Mouse (Mus musculus) embryonic facial prominence, embryonic 12.5 days (tissue): ENCODE data around the gene Hivep3. TPM values are rescaled to one million over a fixed set of nuclear protein-coding genes. Genes with fewer than 3 reads are reported as not detected.

ENCODE experiments used
- ATAC-seq: fragments of 200-750 bp; cut with Nextera tagmentation; 2 replicates; pipeline ENCODE4 v1.8.0; 2017; ENCODE audit not compliant: insufficient number of reproducible peaks, insufficient read depth, low FRiP score, low TSS enrichment
- H3K27ac ChIP-seq: fragments of 300-500 bp; sonication (generic); 2 replicates; pipeline ENCODE4 v1.5.1; 2016; ENCODE audit warnings: mild to moderate bottlenecking
- H3K27me3 ChIP-seq: fragments of 300-500 bp; sonication (generic); 2 replicates; pipeline ENCODE4 v1.6.1; 2016; ENCODE audit warnings: mild to moderate bottlenecking, moderate library complexity
- H3K36me3 ChIP-seq: fragments of 300-500 bp; sonication (generic); 2 replicates; pipeline ENCODE4 v1.6.1; 2016; ENCODE audit warnings: mild to moderate bottlenecking
- H3K4me1 ChIP-seq: fragments of 300-500 bp; sonication (generic); 2 replicates; pipeline ENCODE4 v1.6.1; 2016
- H3K4me2 ChIP-seq: fragments of 300-500 bp; sonication (generic); replicated peaks from 2 replicates; pipeline ENCODE4 v1.6.1; 2016; ENCODE audit warnings: mild to moderate bottlenecking, moderate library complexity
- H3K4me3 ChIP-seq: fragments of 300-500 bp; sonication (generic); 2 replicates; pipeline ENCODE4 v1.5.1; 2016; ENCODE audit warnings: mild to moderate bottlenecking
- H3K9ac ChIP-seq: fragments of 300-500 bp; sonication (generic); 2 replicates; pipeline ENCODE4 v1.6.1; 2016; ENCODE audit warnings: mild to moderate bottlenecking, moderate library complexity
- H3K9me3 ChIP-seq: fragments of 300-500 bp; sonication (generic); 2 replicates; pipeline ENCODE4 v1.6.1; 2016; ENCODE audit warnings: mild to moderate bottlenecking, moderate library complexity
- WGBS: fragments of 180-500 bp; shearing (Covaris S2); methylation state at CpG from one replicate; pipeline ENCODE4 v1.1.7; 2016; 5-methylcytosine and 5-hydroxymethylcytosine counted together
- polyA plus RNA-seq: library from polyadenylated mRNA; unstranded; fragments of >200 nt; fragmentation: Nextera tagmentation; extraction: Ambion mirVana; gene quantifications from 2 replicates; pipeline ENCODE4 v1.2.1, GENCODE M21; 2016

Gene Hivep3
- polyA plus RNA-seq, 1 experiment from 2014 or later, result 3.2 TPM

- WGBS, result 75% methylated on average over 12 of the region's 12 CpGs
- H3K4me3 ChIP-seq, result no peak overlapping the region
- no peak overlapping the region for H3K4me2 ChIP-seq
- no peaks in the 10 kb centered on the region for H3K36me3 ChIP-seq
- H3K9ac ChIP-seq, result no peak overlapping the region
- 0 out of 2 replicates have a peak, but pooled peaks cover 3% of the 10 kb centered on the region for H3K27me3 ChIP-seq
- no peak overlapping the region for H3K27ac ChIP-seq
- H3K9me3 ChIP-seq, result no peaks in the 10 kb centered on the region
- no peaks in the 10 kb centered on the region for H3K4me1 ChIP-seq
- no peak for ATAC-seq
Measured at GRCm38 (mm10) chr4:119975822-119976221, 242.2 kb downstream of the Hivep3 start.

GRCm38 (mm10) chr4:119976428-119977168 lies 243.0 kb downstream of the Hivep3 start:
- ATAC-seq, result no peak
- Histone ChIP-seq H3K36me3 (no peaks in the 10 kb centered on the region), H3K4me1 (no peaks in the 10 kb centered on the region), H3K9me3 (no peaks in the 10 kb centered on the region), H3K27me3 (0 out of 2 replicates have a peak, but pooled peaks cover 3% of the 10 kb centered on the region), H3K27ac (no peak overlapping the region), H3K9ac (no peak overlapping the region), H3K4me3 (no peak overlapping the region), H3K4me2 (no peak overlapping the region)
- WGBS, result 24% methylated on average over 3 of the region's 3 CpGs

- H3K27me3 ChIP-seq, result 0 out of 2 replicates have a peak, but pooled peaks cover 3% of the 10 kb centered on the region
- H3K9me3 ChIP-seq, result no peaks in the 10 kb centered on the region
- H3K4me2 ChIP-seq, result no peak overlapping the region
- H3K27ac ChIP-seq, result no peak overlapping the region
- no peaks in the 10 kb centered on the region for H3K4me1 ChIP-seq
- no peak overlapping the region for H3K9ac ChIP-seq
- 69% methylated on average over 7 of the region's 7 CpGs for WGBS
- ATAC-seq, result no peak
- H3K36me3 ChIP-seq, result no peaks in the 10 kb centered on the region
- H3K4me3 ChIP-seq, result no peak overlapping the region
Measured at GRCm38 (mm10) chr4:119977817-119978491, 244.4 kb downstream of the Hivep3 start.

- Histone ChIP-seq H3K27me3 (no peaks in the 10 kb centered on the region), H3K4me2 (no peak overlapping the region), H3K27ac (no peak overlapping the region), H3K4me3 (no peak overlapping the region), H3K4me1 (no peaks in the 10 kb centered on the region), H3K9me3 (no peaks in the 10 kb centered on the region), H3K9ac (no peak overlapping the region), H3K36me3 (no peaks in the 10 kb centered on the region)
- no peak for ATAC-seq
- 59% methylated on average over 5 of the region's 5 CpGs for WGBS
Measured at GRCm38 (mm10) chr4:119979238-119979829, 245.8 kb downstream of the Hivep3 start.

- no peaks in the 10 kb centered on the region for H3K4me1 ChIP-seq
- H3K9me3 ChIP-seq, result no peaks in the 10 kb centered on the region
- H3K4me3 ChIP-seq, result no peak overlapping the region
- H3K27me3 ChIP-seq, result no peaks in the 10 kb centered on the region
- no peak for ATAC-seq
- H3K9ac ChIP-seq, result no peak overlapping the region
- H3K36me3 ChIP-seq, result no peaks in the 10 kb centered on the region
- no peak overlapping the region for H3K27ac ChIP-seq
- WGBS, result 42% methylated on average over 2 of the region's 2 CpGs
- no peak overlapping the region for H3K4me2 ChIP-seq
Measured at GRCm38 (mm10) chr4:119979918-119980317, 246.3 kb downstream of the Hivep3 start.

- no peak overlapping the region for H3K9ac ChIP-seq
- no peak overlapping the region for H3K27ac ChIP-seq
- H3K36me3 ChIP-seq, result no peaks in the 10 kb centered on the region
- H3K4me1 ChIP-seq, result no peaks in the 10 kb centered on the region
- H3K4me3 ChIP-seq, result no peak overlapping the region
- H3K27me3 ChIP-seq, result no peaks in the 10 kb centered on the region
- ATAC-seq, result no peak
- no peaks in the 10 kb centered on the region for H3K9me3 ChIP-seq
- no peak overlapping the region for H3K4me2 ChIP-seq
- 79% methylated on average over 12 of the region's 12 CpGs for WGBS
Measured at GRCm38 (mm10) chr4:119981047-119981720, 247.6 kb downstream of the Hivep3 start.

GRCm38 (mm10) chr4:119986065-119986464 lies 252.5 kb downstream of the Hivep3 start:
- 80% methylated on average over 5 of the region's 5 CpGs for WGBS
- ATAC-seq, result no peak
- H3K4me2 ChIP-seq, result no peak overlapping the region
- H3K27me3 ChIP-seq, result no peaks in the 10 kb centered on the region
- no peaks in the 10 kb centered on the region for H3K9me3 ChIP-seq
- no peaks in the 10 kb centered on the region for H3K36me3 ChIP-seq
- no peak overlapping the region for H3K9ac ChIP-seq
- H3K4me1 ChIP-seq, result 0 out of 2 replicates have a peak, but pooled peaks cover 3% of the 10 kb centered on the region
- H3K27ac ChIP-seq, result no peak overlapping the region
- no peak overlapping the region for H3K4me3 ChIP-seq

GRCm38 (mm10) chr4:119986580-119987291 lies 253.2 kb downstream of the Hivep3 start:
- Histone ChIP-seq H3K27me3 (no peaks in the 10 kb centered on the region), H3K27ac (no peak overlapping the region), H3K9ac (no peak overlapping the region), H3K4me2 (no peak overlapping the region), H3K4me3 (no peak overlapping the region), H3K4me1 (0 out of 2 replicates have a peak, but pooled peaks cover 3% of the 10 kb centered on the region), H3K9me3 (no peaks in the 10 kb centered on the region), H3K36me3 (no peaks in the 10 kb centered on the region)
- ATAC-seq, result no peak
- 65% methylated on average over 5 of the region's 5 CpGs for WGBS

GRCm38 (mm10) chr4:119987376-119988087 lies 253.9 kb downstream of the Hivep3 start:
- ATAC-seq, result 0 out of 2 replicates have a peak, but pooled peaks have one; percentile 50
- Histone ChIP-seq H3K4me3 (no peak overlapping the region), H3K27ac (no peak overlapping the region), H3K4me2 (no peak overlapping the region), H3K27me3 (no peaks in the 10 kb centered on the region), H3K9ac (no peak overlapping the region), H3K36me3 (no peaks in the 10 kb centered on the region), H3K4me1 (0 out of 2 replicates have a peak, but pooled peaks cover 3% of the 10 kb centered on the region), H3K9me3 (no peaks in the 10 kb centered on the region)
- WGBS, result 57% methylated on average over 4 of the region's 4 CpGs

GRCm38 (mm10) chr4:119989031-119989693 lies 255.6 kb downstream of the Hivep3 start:
- H3K4me2 ChIP-seq, result no peak overlapping the region
- H3K9me3 ChIP-seq, result no peaks in the 10 kb centered on the region
- ATAC-seq, result no peak
- H3K4me3 ChIP-seq, result no peak overlapping the region
- H3K27me3 ChIP-seq, result no peaks in the 10 kb centered on the region
- H3K9ac ChIP-seq, result no peak overlapping the region
- no peak overlapping the region for H3K27ac ChIP-seq
- 0 out of 2 replicates have a peak, but pooled peaks cover 3% of the 10 kb centered on the region for H3K4me1 ChIP-seq
- no peaks in the 10 kb centered on the region for H3K36me3 ChIP-seq
- WGBS, result 61% methylated on average over 3 of the region's 3 CpGs
